Mouse (Mus musculus): ENCODE measurements at regions not wholly inside any gene's neighbourhood (a gene's known extent, or its start where the extent isn't known, plus 50 kb on each side); places are given as distances from the start of the nearest gene placed in this dataset.

- no peaks in the 10 kb centered on the region for H3K36me3 ChIP-seq (ENCODE audit: control insufficient read depth, insufficient read depth)
- no peak overlapping the region for H3ac ChIP-seq (ENCODE audit: control insufficient read depth, insufficient read length, low read depth)
- H3K79me3 ChIP-seq (ENCODE audit: low read depth): no peaks in the 10 kb centered on the region
- no peaks in the 10 kb centered on the region for H3K79me2 ChIP-seq (ENCODE audit: control insufficient read depth, insufficient read depth)
- no peaks in the 10 kb centered on the region for H3K27me3 ChIP-seq (ENCODE audit: control insufficient read depth, insufficient read depth, insufficient read length)
- TF ChIP-seq MAX (IDR thresholded peaks at IDR 0.05) (no peak), USF1 (IDR thresholded peaks at IDR 0.05; ENCODE audit: low read depth) (no peak), MYOD1 (IDR thresholded peaks at IDR 0.05; ENCODE audit: control insufficient read depth, insufficient read length, low read depth) (no peak), CEBPB (IDR thresholded peaks at IDR 0.05; ENCODE audit: low read depth) (no peak), FOSL1 (IDR thresholded peaks at IDR 0.05; ENCODE audit: insufficient read depth, low read length, poor library complexity, severe bottlenecking) (no peak), MYOG (IDR thresholded peaks at IDR 0.05; ENCODE audit: control insufficient read depth, extremely low read depth, insufficient read length) (no peak), CTCF (IDR thresholded peaks at IDR 0.05; ENCODE audit: control insufficient read depth, insufficient read depth, insufficient read length) (no peak)
- H3K4me3 ChIP-seq (ENCODE audit: insufficient read depth, poor library complexity, severe bottlenecking): no peak overlapping the region
Observed at GRCm38 (mm10) chr3:20892916-20893430, 526.0 kb upstream of the Agtr1b start.

GRCm38 (mm10) chr3:20864241-20864640 lies 497.3 kb upstream of the Agtr1b start:
- Histone ChIP-seq H3K36me3 (ENCODE audit: control insufficient read depth, insufficient read depth) (no peaks in the 10 kb centered on the region), H3ac (ENCODE audit: control insufficient read depth, insufficient read length, low read depth) (no peak overlapping the region), H3K79me3 (ENCODE audit: low read depth) (no peaks in the 10 kb centered on the region), H3K4me3 (ENCODE audit: insufficient read depth, poor library complexity, severe bottlenecking) (no peak overlapping the region), H3K79me2 (ENCODE audit: control insufficient read depth, insufficient read depth) (no peaks in the 10 kb centered on the region), H3K27me3 (ENCODE audit: control insufficient read depth, insufficient read depth, insufficient read length) (no peaks in the 10 kb centered on the region)
- no peak for TF ChIP-seq FOSL1 (IDR thresholded peaks at IDR 0.05; ENCODE audit: insufficient read depth, low read length, poor library complexity, severe bottlenecking)
- no peak for TF ChIP-seq MYOG (IDR thresholded peaks at IDR 0.05; ENCODE audit: control insufficient read depth, extremely low read depth, insufficient read length)
- TF ChIP-seq MAX (IDR thresholded peaks at IDR 0.05): no peak
- TF ChIP-seq USF1 (IDR thresholded peaks at IDR 0.05; ENCODE audit: low read depth): no peak
- TF ChIP-seq CEBPB (IDR thresholded peaks at IDR 0.05; ENCODE audit: low read depth): no peak
- TF ChIP-seq CTCF (IDR thresholded peaks at IDR 0.05; ENCODE audit: control insufficient read depth, insufficient read depth, insufficient read length): no peak
- no peak for TF ChIP-seq MYOD1 (IDR thresholded peaks at IDR 0.05; ENCODE audit: control insufficient read depth, insufficient read length, low read depth)

GRCm38 (mm10) chr3:20831038-20831437 lies 464.1 kb upstream of the Agtr1b start:
- Histone ChIP-seq H3K27me3 (ENCODE audit: control insufficient read depth, insufficient read depth, insufficient read length) (no peaks in the 10 kb centered on the region), H3K79me2 (ENCODE audit: control insufficient read depth, insufficient read depth) (no peaks in the 10 kb centered on the region), H3ac (ENCODE audit: control insufficient read depth, insufficient read length, low read depth) (no peak overlapping the region), H3K4me3 (ENCODE audit: insufficient read depth, poor library complexity, severe bottlenecking) (no peak overlapping the region), H3K79me3 (ENCODE audit: low read depth) (no peaks in the 10 kb centered on the region), H3K36me3 (ENCODE audit: control insufficient read depth, insufficient read depth) (no peaks in the 10 kb centered on the region)
- TF ChIP-seq FOSL1 (IDR thresholded peaks at IDR 0.05; ENCODE audit: insufficient read depth, low read length, poor library complexity, severe bottlenecking) (no peak), MYOG (IDR thresholded peaks at IDR 0.05; ENCODE audit: control insufficient read depth, extremely low read depth, insufficient read length) (no peak), CEBPB (IDR thresholded peaks at IDR 0.05; ENCODE audit: low read depth) (no peak), MYOD1 (IDR thresholded peaks at IDR 0.05; ENCODE audit: control insufficient read depth, insufficient read length, low read depth) (no peak), MAX (IDR thresholded peaks at IDR 0.05) (no peak), CTCF (IDR thresholded peaks at IDR 0.05; ENCODE audit: control insufficient read depth, insufficient read depth, insufficient read length) (no peak), USF1 (IDR thresholded peaks at IDR 0.05; ENCODE audit: low read depth) (no peak)

GRCm38 (mm10) chr3:20829391-20829790 lies 462.4 kb upstream of the Agtr1b start:
- no peaks in the 10 kb centered on the region for H3K79me2 ChIP-seq (ENCODE audit: control insufficient read depth, insufficient read depth)
- TF ChIP-seq MAX (IDR thresholded peaks at IDR 0.05) (no peak), MYOD1 (IDR thresholded peaks at IDR 0.05; ENCODE audit: control insufficient read depth, insufficient read length, low read depth) (no peak), CEBPB (IDR thresholded peaks at IDR 0.05; ENCODE audit: low read depth) (no peak), CTCF (IDR thresholded peaks at IDR 0.05; ENCODE audit: control insufficient read depth, insufficient read depth, insufficient read length) (no peak), FOSL1 (IDR thresholded peaks at IDR 0.05; ENCODE audit: insufficient read depth, low read length, poor library complexity, severe bottlenecking) (no peak), USF1 (IDR thresholded peaks at IDR 0.05; ENCODE audit: low read depth) (no peak), MYOG (IDR thresholded peaks at IDR 0.05; ENCODE audit: control insufficient read depth, extremely low read depth, insufficient read length) (no peak)
- H3K79me3 ChIP-seq (ENCODE audit: low read depth): no peaks in the 10 kb centered on the region
- no peak overlapping the region for H3K4me3 ChIP-seq (ENCODE audit: insufficient read depth, poor library complexity, severe bottlenecking)
- H3ac ChIP-seq (ENCODE audit: control insufficient read depth, insufficient read length, low read depth): no peak overlapping the region
- no peaks in the 10 kb centered on the region for H3K27me3 ChIP-seq (ENCODE audit: control insufficient read depth, insufficient read depth, insufficient read length)
- no peaks in the 10 kb centered on the region for H3K36me3 ChIP-seq (ENCODE audit: control insufficient read depth, insufficient read depth)

- TF ChIP-seq MYOD1 (IDR thresholded peaks at IDR 0.05; ENCODE audit: control insufficient read depth, insufficient read length, low read depth): no peak
- no peak for TF ChIP-seq MYOG (IDR thresholded peaks at IDR 0.05; ENCODE audit: control insufficient read depth, extremely low read depth, insufficient read length)
- no peak for TF ChIP-seq CEBPB (IDR thresholded peaks at IDR 0.05; ENCODE audit: low read depth)
- no peak for TF ChIP-seq USF1 (IDR thresholded peaks at IDR 0.05; ENCODE audit: low read depth)
- no peak for TF ChIP-seq MAX (IDR thresholded peaks at IDR 0.05)
- no peak for TF ChIP-seq CTCF (IDR thresholded peaks at IDR 0.05; ENCODE audit: control insufficient read depth, insufficient read depth, insufficient read length)
- TF ChIP-seq FOSL1 (IDR thresholded peaks at IDR 0.05; ENCODE audit: insufficient read depth, low read length, poor library complexity, severe bottlenecking): no peak
- Histone ChIP-seq H3K79me3 (ENCODE audit: low read depth) (no peaks in the 10 kb centered on the region), H3K4me3 (ENCODE audit: insufficient read depth, poor library complexity, severe bottlenecking) (no peak overlapping the region), H3K27me3 (ENCODE audit: control insufficient read depth, insufficient read depth, insufficient read length) (no peaks in the 10 kb centered on the region), H3K36me3 (ENCODE audit: control insufficient read depth, insufficient read depth) (no peaks in the 10 kb centered on the region), H3ac (ENCODE audit: control insufficient read depth, insufficient read length, low read depth) (no peak overlapping the region), H3K79me2 (ENCODE audit: control insufficient read depth, insufficient read depth) (no peaks in the 10 kb centered on the region)
Observed at GRCm38 (mm10) chr3:20828811-20829210, 461.8 kb upstream of the Agtr1b start.

All from C2C12 (cell line).